Mouse (Mus musculus) liver, embryonic 14.5 days (tissue): ENCODE measurements at regions not wholly inside any gene's neighbourhood (a gene's known extent, or its start where the extent isn't known, plus 50 kb on each side); places are given as distances from the start of the nearest gene placed in this dataset.

Experiments used
- ATAC-seq: fragments of 200-750 bp; cut with Nextera tagmentation; 2 replicates; pipeline ENCODE4 v1.8.0; 2017; ENCODE audit warnings: moderate number of reproducible peaks, mild to moderate bottlenecking, moderate library complexity; ENCODE audit not compliant: insufficient read depth
- DNase-seq, 3 experiments: peaks; one replicate each; pipeline ENCODE4 v3.0.0-alpha.2; 2012 to 2013; ENCODE audit warnings: low read depth in 3 of 3, low spot score in 3 of 3
- H3K27ac ChIP-seq: fragments of 300-500 bp; sonication (generic); 2 replicates; pipeline ENCODE4 v1.5.1; 2014; ENCODE audit warnings: moderate library complexity, mild to moderate bottlenecking, control low read depth, inconsistent platforms
- H3K27me3 ChIP-seq: fragments of 300-500 bp; sonication (generic); 2 replicates; pipeline ENCODE4 v1.6.1; 2014; ENCODE audit warnings: mild to moderate bottlenecking, low read length, moderate library complexity; ENCODE audit not compliant: control insufficient read depth, insufficient read depth
- H3K36me3 ChIP-seq: fragments of 300-500 bp; sonication (generic); replicated peaks from 2 replicates; pipeline ENCODE4 v1.6.1; 2014; ENCODE audit warnings: low read depth; ENCODE audit not compliant: control insufficient read depth, insufficient read depth
- H3K4me1 ChIP-seq, 2 experiments: fragments of 200-500 bp in 1 of 2; fragments of 300-500 bp in 1 of 2; sonication (generic) in 1 of 2; replicated peaks; 2 replicates each; pipeline ENCODE4 v1.6.1; 2012 to 2014; ENCODE audit warnings: antibody characterized with exemption in 1 of 2, inconsistent platforms in 1 of 2, low read length in 1 of 2; ENCODE audit not compliant: control insufficient read depth in 2 of 2, insufficient read depth in 2 of 2
- H3K4me2 ChIP-seq: fragments of 300-500 bp; sonication (generic); 2 replicates; pipeline ENCODE4 v1.6.1; 2014; ENCODE audit warnings: low read depth, mild to moderate bottlenecking, control low read depth, moderate library complexity
- H3K4me3 ChIP-seq, 2 experiments: fragments of 200-500 bp in 1 of 2; fragments of 300-500 bp in 1 of 2; sonication (generic) in 1 of 2; 2 replicates each; pipeline ENCODE4 v1.5.1; 2012 to 2014; ENCODE audit warnings: low read depth in 2 of 2, low read length in 2 of 2, mild to moderate bottlenecking in 2 of 2, control low read depth in 1 of 2, inconsistent platforms in 1 of 2, moderate library complexity in 1 of 2; ENCODE audit not compliant: insufficient read depth in 1 of 2
- H3K9ac ChIP-seq: fragments of 300-500 bp; sonication (generic); replicated peaks from 2 replicates; pipeline ENCODE4 v1.6.1; 2014; ENCODE audit warnings: mild to moderate bottlenecking, control low read depth, moderate library complexity
- H3K9me3 ChIP-seq: fragments of 300-500 bp; sonication (generic); 2 replicates; pipeline ENCODE4 v1.6.1; 2016; ENCODE audit warnings: low read length, mixed read lengths; ENCODE audit not compliant: control insufficient read depth
- CTCF ChIP-seq: IDR thresholded peaks from 2 replicates; pipeline ENCODE4 v1.5.1; 2016; ENCODE audit warnings: antibody characterized with exemption, low read depth, control low read depth
- EP300 ChIP-seq: IDR thresholded peaks from 2 replicates; pipeline ENCODE4 v1.6.1; 2016; ENCODE audit warnings: antibody characterized with exemption, low read depth
- WGBS: fragments of 180-500 bp; shearing (Covaris S2); extraction: QIAGEN DNeasy Blood & Tissue Kit; methylation state at CpG from one replicate; pipeline ENCODE4 v1.1.7; 2014; ENCODE audit not compliant: insufficient replicate concordance; 5-methylcytosine and 5-hydroxymethylcytosine counted together

GRCm38 (mm10) chr12:109984651-109985050 is 294.2 kb upstream of the Dio3 start:
- ATAC-seq = no peak
- whole genome bisulfite sequencing = 62% methylated on average over 11 of the region's 11 CpGs
- TF ChIP-seq EP300 (no peak), CTCF (no peak)

GRCm38 (mm10) chr12:109993410-109993809 is 285.5 kb upstream of the Dio3 start:
- H3K4me1 ChIP-seq = no peaks in the 10 kb centered on the region
- no peaks in the 10 kb centered on the region for H3K9me3 ChIP-seq
- WGBS = 67% methylated on average over 7 of the region's 7 CpGs
- H3K27ac ChIP-seq = no peak overlapping the region
- no peaks in the 10 kb centered on the region for H3K36me3 ChIP-seq
- H3K27me3 ChIP-seq = no peaks in the 10 kb centered on the region
- no peak overlapping the region for H3K4me3 ChIP-seq
- DNase-seq = no peak
- TF ChIP-seq EP300 (no peak), CTCF (peak; percentile 21; the same call in 1 of the 2 replicates)
- ATAC-seq = no peak
- no peak overlapping the region for H3K4me2 ChIP-seq
- no peak overlapping the region for H3K9ac ChIP-seq

More at GRCm38 (mm10) chr12:109984651-109985050, 294.2 kb upstream of the Dio3 start:
- no peak for DNase-seq
- Histone ChIP-seq H3K9me3 (no peaks in the 10 kb centered on the region), H3K27me3 (no peaks in the 10 kb centered on the region), H3K4me2 (no peak overlapping the region), H3K9ac (no peak overlapping the region), H3K36me3 (no peaks in the 10 kb centered on the region), H3K4me1 (no peaks in the 10 kb centered on the region), H3K4me3 (no peak overlapping the region), H3K27ac (no peak overlapping the region)

GRCm38 (mm10) chr12:110002717-110003116 is 276.2 kb upstream of the Dio3 start:
- Histone ChIP-seq H3K9ac (no peak overlapping the region), H3K9me3 (no peaks in the 10 kb centered on the region), H3K36me3 (no peaks in the 10 kb centered on the region), H3K27ac (no peak overlapping the region), H3K27me3 (no peaks in the 10 kb centered on the region), H3K4me1 (no peaks in the 10 kb centered on the region), H3K4me2 (no peak overlapping the region), H3K4me3 (no peak overlapping the region)
- ATAC-seq (no peak), DNase-seq (no peak)
- WGBS = 75% methylated on average over 2 of the region's 2 CpGs
- TF ChIP-seq CTCF (no peak), EP300 (no peak)

DNA sequence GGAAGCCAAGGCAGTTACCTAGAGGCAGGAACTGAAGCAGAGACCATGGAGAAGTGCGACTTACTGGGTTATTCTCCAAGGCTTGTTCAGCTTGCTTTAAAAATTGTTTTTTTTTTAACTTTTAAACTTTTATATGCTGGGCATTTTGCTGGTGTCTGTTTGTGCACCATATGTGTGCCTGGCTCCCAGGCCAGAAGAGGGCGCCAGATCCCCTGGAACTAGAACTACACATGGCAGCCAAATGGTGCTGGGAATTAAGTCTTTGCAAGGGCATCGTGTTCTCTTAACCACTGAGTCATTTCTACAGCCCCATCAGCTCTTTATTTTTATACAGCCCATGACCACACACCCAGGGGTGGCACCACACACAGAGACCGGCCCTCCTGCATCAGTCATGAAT is 269.7 kb upstream of the Dio3 start:
- H3K36me3 ChIP-seq = no peaks in the 10 kb centered on the region
- H3K9me3 ChIP-seq = no peaks in the 10 kb centered on the region
- no peak for DNase-seq
- no peak overlapping the region for H3K4me2 ChIP-seq
- no peak overlapping the region for H3K27ac ChIP-seq
- 37% methylated on average over 4 of the region's 4 CpGs for WGBS
- no peaks in the 10 kb centered on the region for H3K27me3 ChIP-seq
- H3K4me1 ChIP-seq = no peaks in the 10 kb centered on the region
- H3K9ac ChIP-seq = no peak overlapping the region
- TF ChIP-seq CTCF = peak; percentile 49
- no peak for TF ChIP-seq EP300
- H3K4me3 ChIP-seq = no peak overlapping the region
- no peak for ATAC-seq

DNA sequence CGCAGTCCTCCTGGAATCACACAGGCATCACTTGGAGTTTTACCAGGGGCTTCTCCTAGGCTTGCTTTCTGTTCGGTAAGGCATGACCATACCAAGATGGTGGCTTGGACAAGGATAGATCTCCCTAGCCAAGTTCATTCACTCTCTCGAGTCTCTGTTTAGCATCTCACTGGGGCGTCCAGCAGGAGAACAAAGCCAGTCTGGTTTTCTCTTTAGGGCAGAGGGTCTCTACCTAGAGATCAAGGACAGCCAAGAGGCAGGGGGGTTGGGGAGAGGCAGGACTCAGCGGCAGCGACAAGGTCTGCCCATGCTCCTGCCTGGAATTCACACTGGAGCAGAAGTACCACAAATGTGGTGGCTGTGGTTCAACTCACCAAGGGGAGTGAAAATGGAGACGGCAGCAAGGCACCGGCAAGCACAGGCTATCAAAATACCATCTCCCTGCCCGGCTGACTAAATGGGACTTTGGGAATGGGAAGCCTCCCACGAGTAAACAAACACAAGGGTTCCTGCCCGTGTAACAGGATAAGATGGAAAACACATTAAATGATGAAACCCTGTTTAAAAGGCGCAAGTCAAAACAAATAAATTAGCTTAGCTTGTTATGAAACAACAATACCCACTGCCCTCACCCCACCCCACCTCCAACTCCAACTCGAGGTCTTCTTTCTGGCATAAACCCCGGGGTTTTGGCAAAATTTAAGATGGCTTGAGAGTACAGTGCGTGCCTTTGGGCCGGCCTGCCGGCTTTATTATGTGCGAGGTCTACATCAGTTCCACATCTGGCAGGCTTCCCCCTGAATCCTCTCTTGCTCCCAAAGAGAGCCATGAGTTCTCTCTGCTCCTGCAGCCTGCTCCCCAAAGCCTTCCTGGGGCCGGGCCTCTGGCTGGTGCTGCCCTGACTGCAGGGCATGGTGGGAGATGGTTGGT is 258.1 kb upstream of the Dio3 start:
- H3K9ac ChIP-seq = no peak overlapping the region
- ATAC-seq = no peak
- no peak for DNase-seq

More for the DNA sequence above, 258.1 kb upstream of the Dio3 start:
- TF ChIP-seq EP300 (no peak), CTCF (no peak)
- Histone ChIP-seq H3K36me3 (no peaks in the 10 kb centered on the region), H3K9me3 (no peaks in the 10 kb centered on the region), H3K27me3 (no peaks in the 10 kb centered on the region), H3K4me2 (peak overlapping the region; percentile 29), H3K4me1 (peaks cover 0 to 2% of the 10 kb centered on the region in 2 experiments; a peak in 2 of 4 replicates), H3K4me3 (no peak overlapping the region), H3K27ac (no peak overlapping the region)
- 52% methylated on average over 19 of the region's 19 CpGs for WGBS
